Mouse (Mus musculus): ENCODE measurements around the gene Cyp4f16.

DNA sequence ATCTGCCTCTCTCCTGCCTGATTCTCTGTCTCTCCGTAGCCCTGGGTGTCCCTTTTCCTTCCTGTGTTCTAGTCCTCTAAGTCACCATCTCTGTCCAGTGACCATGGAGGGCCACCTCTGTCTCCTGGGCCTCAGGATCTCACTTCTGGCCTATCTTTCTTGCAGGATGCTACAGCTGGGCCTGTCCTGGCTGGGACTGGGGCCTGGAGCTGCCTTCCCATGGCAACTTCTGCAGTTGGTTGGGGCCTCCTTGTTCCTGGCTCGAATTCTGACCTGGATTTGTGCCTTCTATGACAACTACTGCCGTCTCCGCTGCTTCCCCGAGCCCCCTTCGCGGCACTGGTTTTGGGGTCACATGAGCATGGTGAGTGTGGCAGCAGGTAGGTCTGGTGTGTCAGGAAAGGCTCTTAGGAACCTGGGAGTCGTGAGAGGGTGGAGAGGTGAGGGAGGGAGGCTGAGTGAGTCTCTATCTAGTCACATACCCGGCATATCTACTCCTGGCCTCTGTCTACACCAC is 29.6 kb upstream of the Cyp4f16 start:
- TF ChIP-seq CTCF (IDR thresholded peaks at IDR 0.05; ENCODE audit: control insufficient read depth, insufficient read depth, low read length) (no peak), POLR2A (IDR thresholded peaks at IDR 0.05; ENCODE audit: borderline replicate concordance, control insufficient read depth, low read depth, low read length) (no peak)
